Mouse (Mus musculus): ENCODE measurements around the gene Lrrc4c. TPM values are rescaled to one million over a fixed set of nuclear protein-coding genes. Genes with fewer than 3 reads are reported as not detected.

The Lrrc4c gene
- polyA plus RNA-seq, 1 experiment, result 0.06 TPM

DNA sequence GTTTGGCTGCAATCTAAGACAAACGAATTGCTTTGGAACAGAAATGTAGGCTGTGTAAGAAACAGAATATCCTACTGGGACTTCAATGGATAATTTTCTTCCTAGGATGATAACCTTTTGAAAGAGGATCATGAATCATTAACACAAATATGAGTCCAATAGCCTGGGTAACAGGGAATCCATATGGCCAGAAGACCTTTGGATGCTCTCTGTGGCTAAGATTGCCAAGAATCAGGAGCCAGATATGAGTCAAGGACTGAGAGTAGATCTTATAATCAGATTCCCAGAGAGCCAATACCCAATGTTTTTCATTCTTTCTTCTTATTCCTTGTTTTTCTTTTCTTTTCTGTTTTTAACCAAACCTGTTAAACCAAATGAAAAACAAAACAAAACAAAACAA lies 93.2 kb downstream of the Lrrc4c start:
- Histone ChIP-seq H3K4me3 (ENCODE audit: control insufficient read depth, low read depth, low read length) (no peak overlapping the region), H3K4me1 (ENCODE audit: control insufficient read depth, insufficient read depth, low read length) (no peaks in the 10 kb centered on the region), H3K27ac (ENCODE audit: control insufficient read depth, insufficient read depth, low read depth, low read length) (no peak overlapping the region), H3K27me3 (ENCODE audit: control insufficient read depth, insufficient read depth, low read length) (no peaks in the 10 kb centered on the region), H3K36me3 (ENCODE audit: control insufficient read depth, insufficient read depth, low read length) (no peaks in the 10 kb centered on the region)
- TF ChIP-seq POLR2A (IDR thresholded peaks at IDR 0.05; ENCODE audit: control insufficient read depth, low read depth, low read length), result no peak

DNA sequence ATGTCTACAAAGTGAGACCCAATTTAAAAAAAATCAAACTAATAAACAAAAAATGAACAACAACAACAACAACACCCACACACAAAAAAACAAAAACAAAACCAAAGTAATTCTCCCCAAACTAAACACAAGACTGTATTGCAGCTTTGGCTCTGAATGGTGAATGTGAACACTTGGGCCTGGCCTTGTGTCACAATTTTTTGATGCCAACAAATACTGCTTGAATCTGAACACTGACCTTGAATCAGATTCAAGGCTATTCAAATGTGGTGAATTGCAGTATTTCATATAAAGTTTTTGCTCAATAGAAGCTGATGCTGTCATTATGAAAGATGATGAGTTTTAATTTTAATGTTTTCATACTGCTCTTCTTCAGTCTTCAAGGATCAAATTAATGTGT lies 143.6 kb downstream of the Lrrc4c start:
- Histone ChIP-seq H3K27me3 (ENCODE audit: control insufficient read depth, insufficient read depth, low read length) (no peaks in the 10 kb centered on the region), H3K36me3 (ENCODE audit: control insufficient read depth, insufficient read depth, low read length) (no peaks in the 10 kb centered on the region), H3K4me1 (ENCODE audit: control insufficient read depth, insufficient read depth, low read length) (no peaks in the 10 kb centered on the region), H3K4me3 (ENCODE audit: control insufficient read depth, low read depth, low read length) (no peak overlapping the region), H3K27ac (ENCODE audit: control insufficient read depth, insufficient read depth, low read depth, low read length) (no peak overlapping the region)
- no peak for TF ChIP-seq CTCF (IDR thresholded peaks at IDR 0.05; ENCODE audit: control insufficient read depth, insufficient read depth, insufficient replicate concordance, low read depth, low read length)

DNA sequence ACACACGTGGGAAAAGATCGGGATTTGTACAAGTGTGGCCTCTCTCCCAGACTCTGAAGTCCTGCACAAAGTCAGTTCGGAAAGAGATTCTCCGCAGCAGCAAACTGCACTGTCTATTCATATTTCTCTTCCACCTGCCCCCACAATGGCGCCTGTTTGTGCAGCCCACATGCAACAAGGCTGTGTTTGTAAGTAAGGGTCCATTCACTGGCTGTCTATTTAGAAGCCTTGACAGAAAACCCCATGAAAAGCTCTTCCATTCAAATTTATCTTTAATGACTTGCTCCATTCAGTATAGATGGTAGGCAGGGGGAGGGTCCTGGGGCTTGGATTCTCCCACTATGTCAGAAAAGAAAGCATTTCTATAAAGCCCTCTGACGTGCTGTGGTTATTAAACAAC lies 157.7 kb downstream of the Lrrc4c start:
- no peak for TF ChIP-seq CTCF (IDR thresholded peaks at IDR 0.05; ENCODE audit: control insufficient read depth, insufficient read depth, insufficient replicate concordance, low read depth, low read length)
- TF ChIP-seq POLR2A (IDR thresholded peaks at IDR 0.05; ENCODE audit: control insufficient read depth, low read depth, low read length), result no peak
- no peak overlapping the region for H3K4me3 ChIP-seq (ENCODE audit: control insufficient read depth, low read depth, low read length)
- no peaks in the 10 kb centered on the region for H3K36me3 ChIP-seq (ENCODE audit: control insufficient read depth, insufficient read depth, low read length)
- no peaks in the 10 kb centered on the region for H3K27me3 ChIP-seq (ENCODE audit: control insufficient read depth, insufficient read depth, low read length)
- H3K27ac ChIP-seq (ENCODE audit: control insufficient read depth, insufficient read depth, low read depth, low read length), result no peak overlapping the region
- no peaks in the 10 kb centered on the region for H3K4me1 ChIP-seq (ENCODE audit: control insufficient read depth, insufficient read depth, low read length)

- TF ChIP-seq CTCF (IDR thresholded peaks at IDR 0.05; ENCODE audit: control insufficient read depth, insufficient read depth, insufficient replicate concordance, low read depth, low read length) (no peak), POLR2A (IDR thresholded peaks at IDR 0.05; ENCODE audit: control insufficient read depth, low read depth, low read length) (no peak)
- no peak overlapping the region for H3K4me3 ChIP-seq (ENCODE audit: control insufficient read depth, low read depth, low read length)
- no peak overlapping the region for H3K27ac ChIP-seq (ENCODE audit: control insufficient read depth, insufficient read depth, low read depth, low read length)
- H3K4me1 ChIP-seq (ENCODE audit: control insufficient read depth, insufficient read depth, low read length), result no peaks in the 10 kb centered on the region
- no peaks in the 10 kb centered on the region for H3K36me3 ChIP-seq (ENCODE audit: control insufficient read depth, insufficient read depth, low read length)
- no peaks in the 10 kb centered on the region for H3K27me3 ChIP-seq (ENCODE audit: control insufficient read depth, insufficient read depth, low read length)
Measured at GRCm38 (mm10) chr2:96499116-96499882, 181.3 kb downstream of the Lrrc4c start.

- Histone ChIP-seq H3K4me3 (ENCODE audit: control insufficient read depth, low read depth, low read length) (no peak overlapping the region), H3K27ac (ENCODE audit: control insufficient read depth, insufficient read depth, low read depth, low read length) (no peak overlapping the region), H3K27me3 (ENCODE audit: control insufficient read depth, insufficient read depth, low read length) (no peaks in the 10 kb centered on the region), H3K36me3 (ENCODE audit: control insufficient read depth, insufficient read depth, low read length) (no peaks in the 10 kb centered on the region), H3K4me1 (ENCODE audit: control insufficient read depth, insufficient read depth, low read length) (no peaks in the 10 kb centered on the region)
- no peak for TF ChIP-seq POLR2A (IDR thresholded peaks at IDR 0.05; ENCODE audit: control insufficient read depth, low read depth, low read length)
- no peak for TF ChIP-seq CTCF (IDR thresholded peaks at IDR 0.05; ENCODE audit: control insufficient read depth, insufficient read depth, insufficient replicate concordance, low read depth, low read length)
Measured at GRCm38 (mm10) chr2:96504140-96504539, 186.2 kb downstream of the Lrrc4c start.

DNA sequence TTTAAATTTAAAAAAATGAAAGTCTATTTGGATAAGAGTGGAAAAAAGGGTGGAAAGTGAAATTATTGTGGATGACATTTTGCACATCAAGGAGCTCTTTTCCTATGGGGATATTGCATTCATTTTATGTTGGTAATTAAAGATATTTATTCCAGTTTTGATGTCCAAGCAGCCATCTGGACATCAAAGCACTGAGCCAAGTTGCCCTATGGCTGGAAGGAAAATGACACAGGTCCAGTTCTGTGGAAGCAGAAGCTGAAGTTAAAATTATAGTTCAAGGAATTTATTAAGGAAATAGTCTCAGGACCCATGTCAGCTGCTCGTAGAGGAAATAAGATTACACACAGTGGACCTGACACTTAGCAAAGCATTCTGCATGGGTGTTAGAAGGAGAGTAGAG lies 187.7 kb downstream of the Lrrc4c start:
- no peak for TF ChIP-seq CTCF (IDR thresholded peaks at IDR 0.05; ENCODE audit: control insufficient read depth, insufficient read depth, insufficient replicate concordance, low read depth, low read length)
- TF ChIP-seq POLR2A (IDR thresholded peaks at IDR 0.05; ENCODE audit: control insufficient read depth, low read depth, low read length), result no peak
- Histone ChIP-seq H3K27me3 (ENCODE audit: control insufficient read depth, insufficient read depth, low read length) (no peaks in the 10 kb centered on the region), H3K4me3 (ENCODE audit: control insufficient read depth, low read depth, low read length) (no peak overlapping the region), H3K36me3 (ENCODE audit: control insufficient read depth, insufficient read depth, low read length) (no peaks in the 10 kb centered on the region), H3K4me1 (ENCODE audit: control insufficient read depth, insufficient read depth, low read length) (no peaks in the 10 kb centered on the region), H3K27ac (ENCODE audit: control insufficient read depth, insufficient read depth, low read depth, low read length) (no peak overlapping the region)

- Histone ChIP-seq H3K4me3 (ENCODE audit: control insufficient read depth, low read depth, low read length) (no peak overlapping the region), H3K27me3 (ENCODE audit: control insufficient read depth, insufficient read depth, low read length) (no peaks in the 10 kb centered on the region), H3K27ac (ENCODE audit: control insufficient read depth, insufficient read depth, low read depth, low read length) (no peak overlapping the region), H3K4me1 (ENCODE audit: control insufficient read depth, insufficient read depth, low read length) (no peaks in the 10 kb centered on the region), H3K36me3 (ENCODE audit: control insufficient read depth, insufficient read depth, low read length) (no peaks in the 10 kb centered on the region)
- no peak for TF ChIP-seq POLR2A (IDR thresholded peaks at IDR 0.05; ENCODE audit: control insufficient read depth, low read depth, low read length)
- TF ChIP-seq CTCF (IDR thresholded peaks at IDR 0.05; ENCODE audit: control insufficient read depth, insufficient read depth, insufficient replicate concordance, low read depth, low read length), result no peak
Measured at GRCm38 (mm10) chr2:96508991-96509390, 191.0 kb downstream of the Lrrc4c start.

- TF ChIP-seq CTCF (IDR thresholded peaks at IDR 0.05; ENCODE audit: control insufficient read depth, insufficient read depth, insufficient replicate concordance, low read depth, low read length), result no peak
- TF ChIP-seq POLR2A (IDR thresholded peaks at IDR 0.05; ENCODE audit: control insufficient read depth, low read depth, low read length), result no peak
- no peak overlapping the region for H3K27ac ChIP-seq (ENCODE audit: control insufficient read depth, insufficient read depth, low read depth, low read length)
- H3K4me1 ChIP-seq (ENCODE audit: control insufficient read depth, insufficient read depth, low read length), result no peaks in the 10 kb centered on the region
- H3K36me3 ChIP-seq (ENCODE audit: control insufficient read depth, insufficient read depth, low read length), result no peaks in the 10 kb centered on the region
- no peak overlapping the region for H3K4me3 ChIP-seq (ENCODE audit: control insufficient read depth, low read depth, low read length)
- H3K27me3 ChIP-seq (ENCODE audit: control insufficient read depth, insufficient read depth, low read length), result no peaks in the 10 kb centered on the region
Measured at GRCm38 (mm10) chr2:96537469-96537868, 219.5 kb downstream of the Lrrc4c start.
